Mouse (Mus musculus) forebrain, embryonic 12.5 days (tissue): ENCODE measurements around the gene Usp49. TPM values are rescaled to one million over a fixed set of nuclear protein-coding genes. Genes with fewer than 3 reads are reported as not detected.
A peak's percentile ranks its signal among the peaks of the same experiment; 100 is the strongest.
"Not testable (repeated sequence)": the region's sequence is repeated elsewhere in the genome, so short reads cannot be mapped to it uniquely, and the experiment has no call there.

Experiments
- ATAC-seq: fragments of 200-750 bp; cut with Nextera tagmentation; 2 replicates; pipeline ENCODE4 v1.8.0; 2017; ENCODE audit warnings: moderate TSS enrichment; ENCODE audit not compliant: low FRiP score
- H3K27ac ChIP-seq: fragments of 300-500 bp; sonication (generic); 2 replicates; pipeline ENCODE4 v1.5.1; 2016; ENCODE audit warnings: mild to moderate bottlenecking
- H3K27me3 ChIP-seq: fragments of 300-500 bp; sonication (generic); 2 replicates; pipeline ENCODE4 v1.6.1; 2016; ENCODE audit warnings: mild to moderate bottlenecking
- H3K36me3 ChIP-seq: fragments of 300-500 bp; sonication (generic); replicated peaks from 2 replicates; pipeline ENCODE4 v1.6.1; 2016; ENCODE audit warnings: mild to moderate bottlenecking
- H3K4me1 ChIP-seq: fragments of 300-500 bp; sonication (generic); 2 replicates; pipeline ENCODE4 v1.6.1; 2016
- H3K4me2 ChIP-seq: fragments of 300-500 bp; sonication (generic); 2 replicates; pipeline ENCODE4 v1.6.1; 2016; ENCODE audit warnings: mild to moderate bottlenecking, moderate library complexity
- H3K4me3 ChIP-seq: fragments of 300-500 bp; sonication (generic); replicated peaks from 2 replicates; pipeline ENCODE4 v1.5.1; 2016; ENCODE audit warnings: mild to moderate bottlenecking
- H3K9ac ChIP-seq: fragments of 300-500 bp; sonication (generic); 2 replicates; pipeline ENCODE4 v1.6.1; 2016; ENCODE audit warnings: mild to moderate bottlenecking
- H3K9me3 ChIP-seq: fragments of 300-500 bp; sonication (generic); 2 replicates; pipeline ENCODE4 v1.6.1; 2016
- WGBS: fragments of 180-500 bp; shearing (Covaris S2); methylation state at CpG from one replicate; pipeline ENCODE4 v1.1.7; 2016; 5-methylcytosine and 5-hydroxymethylcytosine counted together
- polyA plus RNA-seq: library from polyadenylated mRNA; unstranded; fragments of >200 nt; fragmentation: Nextera tagmentation; extraction: Ambion mirVana; gene quantifications from 2 replicates; pipeline ENCODE4 v1.2.1, GENCODE M21; 2016

The Usp49 gene
- polyA plus RNA-seq, 1 experiment from 2014 or later, result 12.2 TPM

- no peaks in the 10 kb centered on the region for H3K9me3 ChIP-seq
- peak overlapping the region; percentile 93; the same call in 1 of the 2 replicates for H3K4me2 ChIP-seq
- H3K4me3 ChIP-seq, result no peak overlapping the region
- 20% methylated on average over 10 of the region's 10 CpGs for WGBS
- peaks cover 46% of the 10 kb centered on the region for H3K4me1 ChIP-seq
- H3K36me3 ChIP-seq, result peaks cover 47% of the 10 kb centered on the region
- H3K27ac ChIP-seq, result 0 out of 2 replicates have a peak overlapping the region, but pooled peaks have one; percentile 43
- peak overlapping the region; percentile 84; the same call in 1 of the 2 replicates for H3K9ac ChIP-seq
- H3K27me3 ChIP-seq, result no peaks in the 10 kb centered on the region
- ATAC-seq, result no peak
These were observed 32.5 kb upstream of the Usp49 start for GRCm38 (mm10) chr17:47597838-47598579.

DNA sequence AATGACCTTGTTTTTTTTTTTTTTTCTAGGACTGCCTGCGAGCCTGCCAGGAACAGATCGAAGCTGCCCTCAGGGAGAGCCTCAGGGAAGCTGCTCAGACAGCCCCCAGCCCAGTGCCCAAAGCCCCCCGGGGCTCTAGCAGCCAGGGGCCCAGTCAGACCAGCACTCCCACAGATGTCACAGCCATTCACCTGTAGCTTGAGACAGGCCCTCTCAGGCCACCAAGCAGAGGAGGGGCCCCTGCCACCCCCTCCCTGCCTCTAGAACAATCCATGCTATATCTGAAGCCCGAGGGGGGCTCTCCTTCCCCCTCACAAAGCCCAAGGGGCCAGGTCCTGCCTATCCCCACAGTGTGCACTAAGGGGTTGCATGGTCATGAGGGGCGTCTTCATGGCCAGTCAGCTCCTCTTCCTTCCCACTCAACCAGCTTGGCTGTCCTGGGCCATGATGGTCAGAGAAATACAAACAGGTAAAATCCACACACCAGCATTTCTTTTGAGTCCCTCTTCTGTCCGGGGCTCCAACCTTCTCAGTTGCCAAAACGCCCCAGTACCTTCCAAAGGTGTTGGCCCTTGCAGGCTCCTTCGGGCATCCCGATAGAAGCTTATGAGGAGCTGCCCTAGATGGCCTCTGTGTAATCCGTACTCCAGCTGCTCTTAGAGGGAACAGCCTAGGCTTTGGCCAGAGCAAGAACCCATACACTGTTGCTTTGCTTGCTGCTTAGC is 31.7 kb upstream of the Usp49 start:
- WGBS, result 77% methylated on average over 10 of the region's 10 CpGs
- not testable (repeated sequence) for H3K4me3 ChIP-seq, H3K4me2 ChIP-seq, H3K27me3 ChIP-seq, H3K9ac ChIP-seq, H3K9me3 ChIP-seq, ATAC-seq
- peaks cover 45% of the 10 kb centered on the region for H3K4me1 ChIP-seq
- 0 out of 2 replicates have a peak overlapping the region, but pooled peaks have one; percentile 43 for H3K27ac ChIP-seq
- H3K36me3 ChIP-seq, result peaks cover 50% of the 10 kb centered on the region

DNA sequence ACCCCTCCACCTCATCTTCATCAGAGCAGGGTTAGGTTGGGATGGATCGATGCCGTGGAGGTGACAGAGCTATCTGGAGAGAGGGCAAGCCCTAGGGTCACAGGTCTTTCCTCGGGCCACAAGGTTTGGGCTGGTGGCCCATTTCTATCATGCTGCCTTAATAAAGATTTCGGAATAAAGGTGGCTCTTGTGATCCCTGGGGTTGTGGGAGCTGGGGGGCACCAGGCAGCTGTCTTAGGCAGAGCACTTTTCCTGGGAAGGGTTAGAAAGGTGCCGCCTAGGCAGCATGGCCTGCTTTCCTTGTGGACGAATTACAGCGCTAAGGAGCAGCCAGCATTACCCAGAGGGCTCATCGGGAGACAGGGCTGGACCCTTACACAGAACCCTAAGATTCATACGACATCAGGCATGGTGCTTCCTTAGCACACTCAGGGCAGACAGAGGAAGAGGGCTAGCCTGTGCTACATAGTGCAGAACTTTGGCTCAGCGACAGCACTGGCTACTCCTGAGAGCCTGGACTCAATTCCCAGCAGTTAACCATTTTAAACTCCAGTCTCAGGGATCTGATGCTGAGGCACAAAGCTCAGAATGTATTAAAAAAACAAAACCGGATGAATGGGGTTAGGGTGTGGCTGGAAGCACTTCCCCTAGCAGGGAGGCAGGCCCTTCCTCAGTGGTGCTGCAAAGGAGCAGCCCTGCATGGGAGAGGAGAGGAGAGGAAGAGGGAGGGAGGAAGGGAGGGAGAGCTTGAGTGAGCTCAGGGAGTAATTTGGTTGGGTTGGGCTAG is 30.8 kb upstream of the Usp49 start:
- H3K36me3 ChIP-seq, result peaks cover 60% of the 10 kb centered on the region
- peaks cover 37% of the 10 kb centered on the region for H3K4me1 ChIP-seq
- 81% methylated on average over 11 of the region's 11 CpGs for WGBS
- ATAC-seq, result no peak
- no peak overlapping the region for H3K4me2 ChIP-seq
- no peaks in the 10 kb centered on the region for H3K9me3 ChIP-seq
- H3K27ac ChIP-seq, result no peak overlapping the region
- no peaks in the 10 kb centered on the region for H3K27me3 ChIP-seq
- no peak overlapping the region for H3K9ac ChIP-seq
- H3K4me3 ChIP-seq, result no peak overlapping the region

GRCm38 (mm10) chr17:47600601-47601388 is 29.7 kb upstream of the Usp49 start:
- peaks cover 26% of the 10 kb centered on the region for H3K4me1 ChIP-seq
- no peak overlapping the region for H3K4me3 ChIP-seq
- no peaks in the 10 kb centered on the region for H3K27me3 ChIP-seq
- ATAC-seq, result no peak
- no peak overlapping the region for H3K27ac ChIP-seq
- H3K36me3 ChIP-seq, result peaks cover 71% of the 10 kb centered on the region
- no peak overlapping the region for H3K9ac ChIP-seq
- no peaks in the 10 kb centered on the region for H3K9me3 ChIP-seq
- whole genome bisulfite sequencing, result 90% methylated on average over 13 of the region's 13 CpGs
- no peak overlapping the region for H3K4me2 ChIP-seq

- Histone ChIP-seq H3K27me3 (no peaks in the 10 kb centered on the region), H3K4me1 (peaks cover 20% of the 10 kb centered on the region), H3K36me3 (peaks cover 75% of the 10 kb centered on the region), H3K4me3 (no peak overlapping the region), H3K4me2 (no peak overlapping the region), H3K27ac (no peak overlapping the region), H3K9ac (no peak overlapping the region), H3K9me3 (no peaks in the 10 kb centered on the region)
- WGBS, result 92% methylated on average over 10 of the region's 10 CpGs
- no peak for ATAC-seq
These were observed 29.1 kb upstream of the Usp49 start for GRCm38 (mm10) chr17:47601389-47601755.

DNA sequence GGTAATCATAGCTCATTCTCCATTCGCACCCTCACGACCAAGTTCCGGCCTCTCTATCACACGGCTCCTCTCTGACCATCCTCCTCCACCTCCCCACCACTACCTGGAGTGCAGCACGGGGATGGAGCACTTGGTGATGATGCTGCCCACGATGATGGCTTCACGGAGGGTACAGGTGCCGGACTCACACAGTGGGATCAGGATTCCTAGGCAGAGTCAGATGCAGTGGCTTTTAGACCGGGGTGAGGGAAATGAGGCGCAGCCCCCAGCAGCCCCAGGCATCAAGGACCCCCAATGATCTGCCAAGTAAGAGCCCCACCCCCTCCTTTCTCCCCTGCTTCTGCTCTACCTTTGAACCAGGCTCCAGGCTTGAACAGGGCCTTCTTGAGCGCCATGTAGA is 28.2 kb upstream of the Usp49 start:
- no peaks in the 10 kb centered on the region for H3K9me3 ChIP-seq
- H3K4me1 ChIP-seq, result peaks cover 11% of the 10 kb centered on the region
- H3K9ac ChIP-seq, result no peak overlapping the region
- H3K4me3 ChIP-seq, result no peak overlapping the region
- H3K27ac ChIP-seq, result no peak overlapping the region
- peaks cover 83% of the 10 kb centered on the region for H3K36me3 ChIP-seq
- 94% methylated on average over 11 of the region's 11 CpGs for WGBS
- no peaks in the 10 kb centered on the region for H3K27me3 ChIP-seq
- no peak overlapping the region for H3K4me2 ChIP-seq
- ATAC-seq, result no peak

- WGBS, result 77% methylated on average over 5 of the region's 5 CpGs
These were observed 24.3 kb upstream of the Usp49 start for GRCm38 (mm10) chr17:47606220-47606619.

GRCm38 (mm10) chr17:47609182-47609581 is 21.3 kb upstream of the Usp49 start:
- peaks cover 21% of the 10 kb centered on the region for H3K4me1 ChIP-seq
- no peaks in the 10 kb centered on the region for H3K9me3 ChIP-seq
- H3K9ac ChIP-seq, result no peak overlapping the region
- no peaks in the 10 kb centered on the region for H3K27me3 ChIP-seq
- H3K27ac ChIP-seq, result no peak overlapping the region
- WGBS, result 94% methylated on average over 4 of the region's 4 CpGs
- no peak overlapping the region for H3K4me2 ChIP-seq
- no peak overlapping the region for H3K4me3 ChIP-seq
- peaks cover 41% of the 10 kb centered on the region for H3K36me3 ChIP-seq
- no peak for ATAC-seq

More at GRCm38 (mm10) chr17:47606220-47606619, 24.3 kb upstream of the Usp49 start:
- H3K4me1 ChIP-seq, result peaks cover 9% of the 10 kb centered on the region
- H3K9ac ChIP-seq, result no peak overlapping the region
- no peak overlapping the region for H3K27ac ChIP-seq
- peaks cover 61% of the 10 kb centered on the region for H3K36me3 ChIP-seq
- no peak overlapping the region for H3K4me3 ChIP-seq
- H3K27me3 ChIP-seq, result no peaks in the 10 kb centered on the region
- no peak for ATAC-seq
- no peak overlapping the region for H3K4me2 ChIP-seq
- H3K9me3 ChIP-seq, result no peaks in the 10 kb centered on the region

DNA sequence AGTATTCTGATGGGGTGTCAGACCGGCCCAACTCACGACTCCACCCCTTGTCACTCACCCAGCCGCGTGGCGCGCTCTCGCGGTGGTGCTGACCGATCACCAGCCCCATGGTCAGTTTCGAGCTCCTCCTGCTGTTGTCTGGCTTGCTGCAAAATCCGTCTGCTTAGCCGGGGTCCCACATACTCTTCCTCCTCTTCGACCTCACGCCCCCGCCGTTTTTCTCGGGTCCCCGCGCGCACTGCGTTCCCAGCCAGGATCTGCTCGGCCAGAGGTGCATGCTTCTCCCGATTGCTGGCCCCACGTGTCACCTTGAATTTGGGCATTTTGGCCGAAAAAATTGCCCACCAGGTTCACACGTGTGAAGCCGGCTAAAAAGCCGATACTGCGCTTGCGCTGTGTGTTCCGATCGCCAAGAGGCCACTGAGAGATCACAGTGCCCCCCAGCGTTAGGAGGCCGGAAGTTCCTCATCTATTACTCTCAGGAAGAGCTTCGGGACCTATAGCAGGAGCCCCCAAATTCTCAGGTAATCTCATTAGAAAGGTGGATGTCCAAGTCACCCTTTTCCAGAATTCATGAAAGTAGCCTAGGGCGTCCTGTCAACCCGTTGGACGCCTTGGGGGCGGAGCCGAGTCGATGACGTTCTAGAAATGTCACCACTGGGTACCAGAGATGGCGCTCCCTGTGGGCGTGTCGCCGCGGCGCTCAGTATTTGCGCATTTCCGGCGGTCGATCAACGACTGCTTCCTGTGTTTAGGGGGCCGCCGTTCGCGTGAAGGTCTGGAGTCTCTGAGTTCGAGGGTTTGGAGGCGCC is 19.4 kb upstream of the Usp49 start, which contains the start of the genes Bysl, Med20 and Gm20517:
Gene Bysl (minus strand): TSS at position 644 of the 812 bp plus-strand sequence.
Gene Med20 (plus strand): TSS at position 734 of the 812 bp plus-strand sequence.
Gene Gm20517 (plus strand): TSS at position 741 of the 812 bp plus-strand sequence.
- H3K9me3 ChIP-seq, result no peaks in the 10 kb centered on the region
- ATAC-seq, result peak; percentile 97
- peak within 1 kb of the TSS; percentile 65 for H3K27ac ChIP-seq
- peaks cover 21% of the 10 kb centered on the region for H3K4me1 ChIP-seq
- no peaks in the 10 kb centered on the region for H3K27me3 ChIP-seq
- peaks cover 34% of the 10 kb centered on the region for H3K36me3 ChIP-seq
- WGBS, result under 1% methylated on average over 59 of the region's 59 CpGs
- peak within 1 kb of the TSS; percentile 93 for H3K4me2 ChIP-seq
- H3K4me3 ChIP-seq, result peak within 1 kb of the TSS; percentile 83
- peak within 1 kb of the TSS; percentile 77 for H3K9ac ChIP-seq

DNA sequence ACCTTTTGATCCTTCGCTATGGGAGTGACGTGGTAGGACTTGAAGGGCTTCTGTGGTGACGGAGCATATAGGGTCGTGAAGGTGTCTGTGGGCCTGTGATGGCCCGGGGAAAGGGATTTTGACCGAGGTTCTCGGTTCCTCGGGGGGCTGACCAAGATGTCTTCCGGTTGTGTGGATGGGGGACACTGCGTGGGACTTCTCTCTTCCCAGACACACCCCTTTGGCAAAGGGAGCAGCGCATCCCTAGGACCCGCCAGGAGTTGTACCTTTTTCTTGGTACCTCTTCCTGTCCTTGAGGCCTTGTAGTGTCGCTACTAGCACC is 18.9 kb upstream of the Usp49 start:
- peak overlapping the region; percentile 77 for H3K9ac ChIP-seq
- peaks cover 31% of the 10 kb centered on the region for H3K36me3 ChIP-seq
- peak overlapping the region; percentile 36; the same call in 1 of the 2 replicates for H3K27ac ChIP-seq
- peak overlapping the region; percentile 93 for H3K4me2 ChIP-seq
- H3K4me3 ChIP-seq, result peak overlapping the region; percentile 83
- WGBS, result under 1% methylated on average over 13 of the region's 13 CpGs
- ATAC-seq, result no peak
- H3K27me3 ChIP-seq, result no peaks in the 10 kb centered on the region
- H3K9me3 ChIP-seq, result no peaks in the 10 kb centered on the region
- peaks cover 21% of the 10 kb centered on the region for H3K4me1 ChIP-seq

DNA sequence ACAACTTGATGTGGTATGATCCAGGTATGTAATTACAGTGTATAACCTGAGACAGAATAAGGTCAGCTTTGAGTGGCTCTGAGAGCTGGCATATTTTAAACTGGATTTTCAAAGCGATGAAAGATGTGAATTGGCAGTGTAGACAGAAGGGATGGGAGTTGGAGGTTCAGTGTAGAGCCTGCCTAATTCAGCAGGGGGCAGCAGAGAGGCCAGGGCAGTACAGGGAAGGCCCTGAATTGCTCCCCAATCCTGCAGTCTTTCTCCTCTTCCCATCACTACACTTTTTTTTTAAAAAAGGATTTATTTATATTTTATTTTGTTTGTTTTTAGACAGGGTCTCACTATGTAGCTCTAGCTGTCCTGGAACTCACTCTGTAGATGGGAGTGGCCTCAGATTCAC is 16.5 kb upstream of the Usp49 start:
- no peak overlapping the region for H3K27ac ChIP-seq
- H3K27me3 ChIP-seq, result no peaks in the 10 kb centered on the region
- peaks cover 21% of the 10 kb centered on the region for H3K4me1 ChIP-seq
- H3K9ac ChIP-seq, result no peak overlapping the region
- no peak overlapping the region for H3K4me3 ChIP-seq
- peaks cover 31% of the 10 kb centered on the region for H3K36me3 ChIP-seq
- ATAC-seq, result no peak
- WGBS, result 84% methylated on average over 1 of the region's 1 CpGs
- no peaks in the 10 kb centered on the region for H3K9me3 ChIP-seq
- no peak overlapping the region for H3K4me2 ChIP-seq
